Mouse (Mus musculus): ENCODE data around the gene Zc3h12c.

The Zc3h12c gene

GRCm38 (mm10) chr9:52167863-52168685 lies at the start of gene Zc3h12c:
Zc3h12c (minus strand) TSS chr9:52168572.
- peak; percentile 54 for DNase-seq

GRCm38 (mm10) chr9:52217636-52218035 lies 49.3 kb upstream of the Zc3h12c start:
- DNase-seq, result no peak

- no peak for DNase-seq
Measured at GRCm38 (mm10) chr9:52215291-52215690, 46.9 kb upstream of the Zc3h12c start.

- DNase-seq, result no peak
Measured at GRCm38 (mm10) chr9:52212416-52212815, 44.0 kb upstream of the Zc3h12c start.

GRCm38 (mm10) chr9:52208510-52209030 lies 40.2 kb upstream of the Zc3h12c start:
- DNase-seq, result no peak

GRCm38 (mm10) chr9:52203189-52203588 lies 34.8 kb upstream of the Zc3h12c start:
- no peak for DNase-seq

GRCm38 (mm10) chr9:52200271-52200670 lies 31.9 kb upstream of the Zc3h12c start:
- DNase-seq, result no peak

- DNase-seq, result peak; percentile 16
Measured at GRCm38 (mm10) chr9:52195853-52196252, 27.5 kb upstream of the Zc3h12c start.

GRCm38 (mm10) chr9:52193851-52194250 lies 25.5 kb upstream of the Zc3h12c start:
- DNase-seq, result no peak

GRCm38 (mm10) chr9:52190907-52191306 lies 22.5 kb upstream of the Zc3h12c start:
- DNase-seq, result no peak

GRCm38 (mm10) chr9:52188106-52188505 lies 19.7 kb upstream of the Zc3h12c start:
- DNase-seq, result no peak

- DNase-seq, result no peak
Measured at GRCm38 (mm10) chr9:52186296-52186941, 18.0 kb upstream of the Zc3h12c start.

GRCm38 (mm10) chr9:52181419-52181818 lies 13.0 kb upstream of the Zc3h12c start:
- no peak for DNase-seq

- DNase-seq, result no peak
Measured at GRCm38 (mm10) chr9:52180851-52181250, 12.5 kb upstream of the Zc3h12c start.

- no peak for DNase-seq
Measured at GRCm38 (mm10) chr9:52175257-52175859, 7.0 kb upstream of the Zc3h12c start.

GRCm38 (mm10) chr9:52174671-52175111 lies 6.3 kb upstream of the Zc3h12c start:
- no peak for DNase-seq

GRCm38 (mm10) chr9:52173937-52174336 lies 5.6 kb upstream of the Zc3h12c start:
- no peak for DNase-seq

GRCm38 (mm10) chr9:52172550-52172949 lies 4.2 kb upstream of the Zc3h12c start:
- no peak for DNase-seq

- no peak for DNase-seq
Measured at GRCm38 (mm10) chr9:52170671-52171070, 2.3 kb upstream of the Zc3h12c start.

- no peak for DNase-seq
Measured at GRCm38 (mm10) chr9:52170131-52170530, 1.8 kb upstream of the Zc3h12c start.

- peak; percentile 86 for DNase-seq
Measured at GRCm38 (mm10) chr9:52168686-52169270, 406 bp upstream of the Zc3h12c start.

GRCm38 (mm10) chr9:52167506-52167862 lies 888 bp downstream of the Zc3h12c start:
- no peak for DNase-seq

GRCm38 (mm10) chr9:52167084-52167483 lies 1.3 kb downstream of the Zc3h12c start:
- no peak for DNase-seq

Measured in lung, postnatal 36 days (tissue).